Mouse (Mus musculus) testis, postnatal 10 days (tissue): Measurements from ENCODE around the gene Gsdma2.

ENCODE experiments used
- DNase-seq: peaks from one replicate; pipeline ENCODE4 v3.0.0; 2021; ENCODE audit warnings: low spot score

The Gsdma2 gene

GRCm38 (mm10) chr11:98701213-98701670 is 54.7 kb downstream of the Gsdma2 start, which contains the start of gene Csf3:
TSS of gene Csf3 (plus strand) at chr11:98701263.
- no peak for DNase-seq

GRCm38 (mm10) chr11:98702323-98702722 is 55.8 kb downstream of the Gsdma2 start:
- DNase-seq = no peak

GRCm38 (mm10) chr11:98705021-98705420 is 58.5 kb downstream of the Gsdma2 start:
- no peak for DNase-seq
